Mouse (Mus musculus) midbrain, embryonic 16.5 days (tissue): ENCODE measurements around the gene Trpd52l3. TPM values are rescaled to one million over a fixed set of nuclear protein-coding genes. Genes with fewer than 3 reads are reported as not detected.

ENCODE experiments used
- ATAC-seq: fragments of 200-750 bp; cut with Nextera tagmentation; 2 replicates; pipeline ENCODE4 v1.8.0; 2017; ENCODE audit warnings: moderate TSS enrichment
- H3K27ac ChIP-seq: fragments of 300-500 bp; sonication (generic); 2 replicates; pipeline ENCODE4 v1.5.1; 2014; ENCODE audit warnings: mild to moderate bottlenecking, low read length, mixed read lengths
- H3K27me3 ChIP-seq: fragments of 300-500 bp; sonication (generic); 2 replicates; pipeline ENCODE4 v1.6.1; 2014; ENCODE audit warnings: low read depth, low read length, mixed read lengths; ENCODE audit not compliant: control insufficient read depth, insufficient read depth
- H3K36me3 ChIP-seq: fragments of 300-500 bp; sonication (generic); 2 replicates; pipeline ENCODE4 v1.6.1; 2014; ENCODE audit warnings: mild to moderate bottlenecking, low read length, moderate library complexity, mixed read lengths; ENCODE audit not compliant: control insufficient read depth, insufficient read depth
- H3K4me1 ChIP-seq: fragments of 300-500 bp; sonication (generic); 2 replicates; pipeline ENCODE4 v1.6.1; 2014; ENCODE audit warnings: mild to moderate bottlenecking, low read length, mixed read lengths; ENCODE audit not compliant: control insufficient read depth, insufficient read depth
- H3K4me2 ChIP-seq: fragments of 300-500 bp; sonication (generic); 2 replicates; pipeline ENCODE4 v1.6.1; 2014; ENCODE audit warnings: mild to moderate bottlenecking, low read length, mixed read lengths
- H3K4me3 ChIP-seq: fragments of 300-500 bp; sonication (generic); 2 replicates; pipeline ENCODE4 v1.5.1; 2014; ENCODE audit warnings: low read depth, mild to moderate bottlenecking, low read length, moderate library complexity, mixed read lengths
- H3K9ac ChIP-seq: fragments of 300-500 bp; sonication (generic); 2 replicates; pipeline ENCODE4 v1.6.1; 2014; ENCODE audit warnings: low read depth, low read length, mixed read lengths
- H3K9me3 ChIP-seq: fragments of 300-500 bp; sonication (generic); replicated peaks from 2 replicates; pipeline ENCODE4 v1.6.1; 2014; ENCODE audit warnings: mild to moderate bottlenecking, low read length, mixed read lengths; ENCODE audit not compliant: control insufficient read depth, poor library complexity, severe bottlenecking
- WGBS: fragments of 180-500 bp; shearing (Covaris S2); extraction: QIAGEN DNeasy Blood & Tissue Kit; methylation state at CpG from one replicate; pipeline ENCODE4 v1.1.7; 2014; 5-methylcytosine and 5-hydroxymethylcytosine counted together
- polyA plus RNA-seq: library from polyadenylated mRNA; unstranded; fragments of >200 nt; fragmentation: Nextera tagmentation; extraction: Ambion mirVana; gene quantifications from 2 replicates; pipeline ENCODE4 v1.2.1, GENCODE M21; 2015

The Trpd52l3 gene
- polyA plus RNA-seq, 1 experiment from 2014 or later: not detected

DNA sequence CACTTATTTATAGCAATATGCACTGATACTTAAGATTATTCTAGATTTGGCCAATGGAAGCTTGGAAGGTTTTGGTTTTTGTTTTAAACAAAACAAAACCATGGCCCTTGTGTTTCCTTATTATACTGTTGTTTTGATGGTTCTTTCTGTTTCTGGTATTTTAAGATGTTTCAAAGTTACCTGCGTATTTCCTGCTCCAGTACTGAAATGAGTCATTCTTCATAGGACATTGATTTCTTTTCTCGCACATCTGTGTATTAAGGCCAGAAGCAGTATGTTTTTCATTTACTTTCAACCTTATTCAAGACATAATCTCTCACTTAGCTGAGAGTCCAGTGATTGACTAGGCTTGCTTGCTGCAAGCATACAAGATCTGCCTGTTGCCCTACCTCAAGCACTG is 40.1 kb downstream of the Trpd52l3 start:
- Histone ChIP-seq H3K36me3 (0 out of 2 replicates have a peak, but pooled peaks cover 5% of the 10 kb centered on the region), H3K4me1 (peaks cover 3% of the 10 kb centered on the region; the same call in 1 of the 2 replicates), H3K27me3 (no peaks in the 10 kb centered on the region), H3K9me3 (no peaks in the 10 kb centered on the region), H3K27ac (no peak overlapping the region), H3K9ac (no peak overlapping the region), H3K4me2 (no peak overlapping the region), H3K4me3 (no peak overlapping the region)
- ATAC-seq: no peak
- 96% methylated on average over 2 of the region's 2 CpGs for WGBS

DNA sequence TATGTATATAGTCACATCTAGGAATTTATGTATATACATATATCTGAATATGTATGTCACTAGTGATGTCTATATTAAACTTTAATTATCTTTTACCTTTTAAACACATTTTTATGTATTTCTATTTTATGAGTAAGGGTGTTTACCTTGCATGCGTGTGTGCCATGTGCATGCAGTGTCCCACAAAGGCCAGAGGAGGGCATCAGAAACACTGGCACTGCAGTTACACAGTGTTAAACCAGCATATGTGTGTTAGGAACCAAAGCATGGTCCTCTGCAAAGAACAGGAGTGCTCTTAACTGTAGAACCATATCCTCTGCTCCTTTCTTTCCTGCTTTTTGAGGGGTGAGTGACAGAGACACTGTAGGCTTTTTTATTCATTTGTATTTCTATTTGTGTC is 41.0 kb downstream of the Trpd52l3 start:
- Histone ChIP-seq H3K9ac (no peak overlapping the region), H3K27ac (no peak overlapping the region), H3K27me3 (no peaks in the 10 kb centered on the region), H3K4me2 (no peak overlapping the region), H3K9me3 (no peaks in the 10 kb centered on the region), H3K4me3 (no peak overlapping the region), H3K4me1 (peaks cover 6% of the 10 kb centered on the region; the same call in 1 of the 2 replicates), H3K36me3 (0 out of 2 replicates have a peak, but pooled peaks cover 5% of the 10 kb centered on the region)
- no peak for ATAC-seq
- WGBS: 97% methylated on average over 1 of the region's 1 CpGs

DNA sequence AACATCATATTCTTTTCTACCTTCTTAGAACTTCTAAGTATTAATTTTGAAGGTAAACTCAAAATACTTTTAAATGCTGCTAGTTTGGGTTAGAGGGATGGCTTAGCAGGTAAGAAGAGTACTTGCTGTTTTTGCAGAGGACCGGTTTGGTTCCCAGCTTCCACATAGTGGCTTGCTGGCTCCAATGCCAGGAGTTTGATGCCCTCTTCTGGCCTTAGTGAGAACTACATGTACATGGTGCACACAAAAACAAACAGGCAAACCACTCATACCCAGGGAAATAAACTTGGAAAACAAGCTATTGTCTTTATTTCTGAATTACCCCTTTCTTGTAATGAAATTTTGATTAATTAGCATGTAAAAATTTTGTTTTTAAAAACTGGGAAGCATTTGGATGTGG is 42.3 kb downstream of the Trpd52l3 start:
- WGBS: 68% methylated on average over 1 of the region's 1 CpGs
- no peaks in the 10 kb centered on the region for H3K9me3 ChIP-seq

DNA sequence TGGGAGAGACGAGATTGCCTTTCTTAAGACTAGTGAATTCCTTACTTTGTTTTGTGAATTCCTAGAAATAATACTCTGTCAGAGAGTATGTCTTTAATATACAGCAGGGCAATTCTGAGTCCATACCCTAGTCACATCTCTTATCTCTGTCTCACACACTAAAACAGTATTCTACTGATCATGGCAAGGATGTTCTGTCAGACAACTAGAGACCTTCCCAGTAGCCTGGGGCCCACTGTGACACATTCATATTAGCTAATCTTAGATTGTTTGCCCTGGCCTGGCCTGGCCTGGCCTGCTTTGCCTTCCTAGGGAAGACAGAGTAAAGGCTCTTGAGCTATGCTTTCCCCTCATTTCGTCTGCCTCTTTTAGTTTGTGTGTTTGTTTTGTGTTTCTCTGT is 47.0 kb downstream of the Trpd52l3 start:
- H3K9ac ChIP-seq: no peak overlapping the region
- no peak overlapping the region for H3K27ac ChIP-seq
- ATAC-seq: no peak
- no peak overlapping the region for H3K4me3 ChIP-seq
- no peaks in the 10 kb centered on the region for H3K9me3 ChIP-seq
- H3K4me2 ChIP-seq: no peak overlapping the region
- no peaks in the 10 kb centered on the region for H3K36me3 ChIP-seq
- H3K27me3 ChIP-seq: no peaks in the 10 kb centered on the region
- H3K4me1 ChIP-seq: peaks cover 2% of the 10 kb centered on the region; the same call in 1 of the 2 replicates
- 88% methylated on average over 2 of the region's 2 CpGs for WGBS

More for the DNA sequence above, 42.3 kb downstream of the Trpd52l3 start:
- Histone ChIP-seq H3K9ac (no peak overlapping the region), H3K4me2 (no peak overlapping the region), H3K4me1 (peaks cover 6% of the 10 kb centered on the region; the same call in 1 of the 2 replicates), H3K27ac (no peak overlapping the region), H3K4me3 (no peak overlapping the region), H3K27me3 (no peaks in the 10 kb centered on the region), H3K36me3 (0 out of 2 replicates have a peak, but pooled peaks cover 5% of the 10 kb centered on the region)
- ATAC-seq: no peak

DNA sequence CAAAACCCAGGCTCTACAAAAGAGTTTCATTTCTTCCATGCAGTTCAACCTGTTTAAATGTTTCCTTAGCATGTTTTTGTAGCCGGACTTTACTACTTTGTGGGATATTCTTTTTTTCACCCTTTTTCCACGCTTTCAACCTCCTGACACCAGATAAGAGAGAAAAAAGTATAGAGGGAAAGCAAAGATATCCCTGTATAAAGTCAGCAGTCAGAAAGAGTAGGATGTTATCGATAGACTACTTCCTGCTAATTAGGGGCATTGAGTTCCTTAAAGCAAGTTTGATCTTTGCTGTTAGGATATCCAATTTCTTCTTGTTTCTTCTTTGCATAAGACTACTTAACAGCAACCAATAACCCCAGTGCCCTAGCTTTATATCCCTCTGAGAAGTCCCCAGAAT is 47.9 kb downstream of the Trpd52l3 start:
- H3K9me3 ChIP-seq: no peaks in the 10 kb centered on the region
- no peaks in the 10 kb centered on the region for H3K27me3 ChIP-seq
- H3K27ac ChIP-seq: no peak overlapping the region
- H3K36me3 ChIP-seq: 0 out of 2 replicates have a peak, but pooled peaks cover 2% of the 10 kb centered on the region
- no peak overlapping the region for H3K9ac ChIP-seq
- no peak for ATAC-seq
- 89% methylated on average over 3 of the region's 3 CpGs for WGBS
- H3K4me2 ChIP-seq: no peak overlapping the region
- peaks cover 2% of the 10 kb centered on the region; the same call in 1 of the 2 replicates for H3K4me1 ChIP-seq
- no peak overlapping the region for H3K4me3 ChIP-seq

DNA sequence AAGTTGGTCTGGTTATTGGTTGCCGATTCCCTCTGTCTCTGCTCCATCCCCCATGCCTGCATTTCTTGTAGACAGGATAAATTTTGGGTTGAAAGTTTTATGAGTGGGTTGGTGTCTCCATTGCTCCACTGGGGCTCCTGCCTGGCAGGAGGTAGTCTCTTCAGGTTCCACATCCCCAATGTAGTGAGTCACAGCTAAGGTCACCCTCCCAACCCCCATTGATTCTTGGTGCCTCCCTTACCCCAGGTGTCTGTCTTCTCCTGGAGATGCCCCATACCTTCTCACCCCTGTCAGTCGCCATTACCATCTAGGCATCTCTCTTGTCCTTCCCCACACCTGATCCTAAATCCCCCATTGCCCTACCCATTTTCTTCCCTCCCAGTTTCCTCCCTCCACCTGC is 50.6 kb downstream of the Trpd52l3 start:
- WGBS: 95% methylated on average over 2 of the region's 2 CpGs
- 0 out of 2 replicates have a peak, but pooled peaks cover 2% of the 10 kb centered on the region for H3K4me1 ChIP-seq
- H3K9me3 ChIP-seq: no peaks in the 10 kb centered on the region
- H3K4me3 ChIP-seq: no peak overlapping the region
- no peak overlapping the region for H3K9ac ChIP-seq
- no peak overlapping the region for H3K4me2 ChIP-seq
- H3K27ac ChIP-seq: no peak overlapping the region
- H3K36me3 ChIP-seq: 0 out of 2 replicates have a peak, but pooled peaks cover 2% of the 10 kb centered on the region
- ATAC-seq: no peak
- H3K27me3 ChIP-seq: no peaks in the 10 kb centered on the region

Other genes with a start within 250 kb of the Trpd52l3 start
- gene 9930021J03Rik, start 197.8 kb upstream of the Trpd52l3 start, polyA plus RNA-seq: 6.5 and 7.3 TPM in 2 replicates
- 53.5 and 61.4 TPM in 2 replicates for gene Ranbp6, start 190.8 kb upstream of the Trpd52l3 start, polyA plus RNA-seq
- gene Il33, start 78.7 kb upstream of the Trpd52l3 start, polyA plus RNA-seq: 0.97 and 2.8 TPM in 2 replicates
- 49.7 and 61.2 TPM in 2 replicates for gene Uhrf2, start 26.7 kb downstream of the Trpd52l3 start, polyA plus RNA-seq
- gene Gldc, start 171.6 kb downstream of the Trpd52l3 start, polyA plus RNA-seq: 5.9 and 6.3 TPM in 2 replicates
- 0.16 TPM in 1 of 2 replicates, not detected in the other for gene Mbl2, start 229.2 kb downstream of the Trpd52l3 start, polyA plus RNA-seq